Mouse (Mus musculus) forebrain, embryonic 11.5 days (tissue): Measurements from ENCODE around the gene Hist1h2ac. TPM values are rescaled to one million over a fixed set of nuclear protein-coding genes. Genes with fewer than 3 reads are reported as not detected.
"Not testable (repeated sequence)": the region's sequence is repeated elsewhere in the genome, so short reads cannot be mapped to it uniquely, and the experiment has no call there.

Experiments
- ATAC-seq: fragments of 200-750 bp; cut with Nextera tagmentation; replicated peaks from 2 replicates; pipeline ENCODE4 v1.8.0; 2017; ENCODE audit warnings: moderate TSS enrichment; ENCODE audit not compliant: low FRiP score
- DNase-seq: peaks from one replicate; pipeline ENCODE4 v3.0.0-alpha.2; 2017; ENCODE audit warnings: low spot score
- H3K27ac ChIP-seq: fragments of 300-500 bp; sonication (generic); 2 replicates; pipeline ENCODE4 v1.5.1; 2014; ENCODE audit warnings: low read depth, low read length
- H3K27me3 ChIP-seq: fragments of 300-500 bp; sonication (generic); 2 replicates; pipeline ENCODE4 v1.6.1; 2014; ENCODE audit warnings: mild to moderate bottlenecking, low read length, mixed read lengths; ENCODE audit not compliant: control insufficient read depth, insufficient read depth
- H3K36me3 ChIP-seq: fragments of 300-500 bp; sonication (generic); 2 replicates; pipeline ENCODE4 v1.6.1; 2014; ENCODE audit warnings: mild to moderate bottlenecking, low read length, moderate library complexity, mixed read lengths; ENCODE audit not compliant: control insufficient read depth, insufficient read depth
- H3K4me1 ChIP-seq: fragments of 300-500 bp; sonication (generic); replicated peaks from 2 replicates; pipeline ENCODE4 v1.6.1; 2014; ENCODE audit warnings: low read length, mixed read lengths; ENCODE audit not compliant: control insufficient read depth, insufficient read depth
- H3K4me2 ChIP-seq: fragments of 300-500 bp; sonication (generic); 2 replicates; pipeline ENCODE4 v1.6.1; 2014; ENCODE audit warnings: low read depth, mild to moderate bottlenecking, low read length, moderate library complexity, mixed read lengths; ENCODE audit not compliant: severe bottlenecking
- H3K4me3 ChIP-seq: fragments of 300-500 bp; sonication (generic); 2 replicates; pipeline ENCODE4 v1.5.1; 2014; ENCODE audit warnings: low read depth, low read length
- H3K9ac ChIP-seq: fragments of 300-500 bp; sonication (generic); 2 replicates; pipeline ENCODE4 v1.6.1; 2014; ENCODE audit warnings: low read length
- H3K9me3 ChIP-seq: fragments of 300-500 bp; sonication (generic); 2 replicates; pipeline ENCODE4 v1.6.1; 2016; ENCODE audit warnings: low read length, mixed read lengths; ENCODE audit not compliant: control insufficient read depth
- WGBS: fragments of 180-500 bp; shearing (Covaris S2); extraction: QIAGEN DNeasy Blood & Tissue Kit; methylation state at CpG from one replicate; pipeline ENCODE4 v1.1.7; 2014; 5-methylcytosine and 5-hydroxymethylcytosine counted together
- polyA plus RNA-seq: library from polyadenylated mRNA; unstranded; fragments of >200 nt; fragmentation: Nextera tagmentation; extraction: Ambion mirVana; gene quantifications from 2 replicates; pipeline ENCODE4 v1.2.1, GENCODE M21; 2014

Hist1h2ac gene
- polyA plus RNA-seq, 1 experiment from 2014 or later = 1.2 TPM

DNA sequence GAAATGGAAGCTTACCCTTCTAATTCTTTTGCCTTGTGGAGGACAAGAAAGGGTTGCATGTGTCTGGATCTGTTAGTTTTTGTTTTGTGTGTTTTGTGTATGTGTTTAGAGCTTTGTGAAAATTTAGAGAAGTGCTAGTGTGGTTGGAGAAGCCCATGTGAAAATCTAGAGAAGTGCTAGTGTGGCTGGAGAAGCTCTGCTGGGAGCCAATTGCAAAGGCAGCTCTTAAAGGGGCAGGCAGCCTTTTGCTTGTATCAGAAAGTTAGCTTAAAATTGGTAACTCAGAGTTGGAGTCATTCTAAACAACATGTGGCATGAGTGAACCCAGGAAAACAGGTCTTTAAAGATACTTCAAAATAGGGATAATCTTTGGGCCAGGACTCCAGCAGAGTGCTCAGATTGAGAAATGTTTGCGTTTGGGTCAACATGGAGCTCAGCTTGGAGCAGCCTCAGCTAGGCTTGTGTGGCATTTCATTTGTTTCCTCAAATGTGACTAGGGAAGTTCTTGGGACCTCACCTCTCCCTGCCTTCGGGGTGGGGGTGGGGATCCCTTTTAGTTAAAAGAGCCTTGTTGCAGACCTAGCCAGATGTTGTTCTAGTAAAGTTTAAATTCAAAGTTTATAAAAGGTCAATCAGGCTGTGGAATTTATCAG lies 34.0 kb upstream of the Hist1h2ac start:
- H3K9me3 ChIP-seq, H3K36me3 ChIP-seq, H3K4me2 ChIP-seq, H3K27me3 ChIP-seq, H3K9ac ChIP-seq, H3K4me1 ChIP-seq, H3K4me3 ChIP-seq, ATAC-seq, DNase-seq, H3K27ac ChIP-seq: not testable (repeated sequence)
- WGBS = 14% methylated on average over 2 of the region's 2 CpGs

DNA sequence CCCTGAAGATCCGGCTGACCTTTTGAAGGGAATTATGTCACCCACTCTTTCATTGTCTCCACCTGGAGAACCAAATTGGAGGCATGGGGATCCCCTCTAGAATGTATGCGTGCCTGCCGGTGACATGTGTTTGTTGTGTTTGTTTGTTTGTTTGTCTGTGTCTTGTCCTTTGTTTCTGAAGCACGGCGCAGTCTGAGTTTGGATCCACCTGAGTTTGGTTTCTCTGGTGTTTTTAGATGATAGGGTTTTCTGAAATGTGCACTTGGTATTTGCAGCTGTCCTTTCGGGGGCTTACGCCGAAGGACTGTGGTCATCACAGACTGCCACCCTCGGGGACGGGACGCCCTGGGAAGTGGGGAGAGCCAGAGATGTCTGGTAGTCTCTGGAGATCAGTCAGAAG lies 33.4 kb upstream of the Hist1h2ac start:
- Histone ChIP-seq H3K27me3 (no peaks in the 10 kb centered on the region), H3K4me3 (no peak overlapping the region), H3K27ac (no peak overlapping the region), H3K4me1 (no peaks in the 10 kb centered on the region), H3K4me2 (no peak overlapping the region), H3K36me3 (no peaks in the 10 kb centered on the region), H3K9ac (no peak overlapping the region), H3K9me3 (no peaks in the 10 kb centered on the region)
- WGBS = 66% methylated on average over 11 of the region's 11 CpGs
- DNase-seq (no peak), ATAC-seq (no peak)

GRCm38 (mm10) chr13:23716261-23717042 lies 32.7 kb upstream of the Hist1h2ac start:
- Histone ChIP-seq H3K27me3 (no peaks in the 10 kb centered on the region), H3K4me3 (no peak overlapping the region), H3K9me3 (no peaks in the 10 kb centered on the region), H3K27ac (no peak overlapping the region), H3K4me1 (no peaks in the 10 kb centered on the region), H3K36me3 (no peaks in the 10 kb centered on the region), H3K4me2 (no peak overlapping the region), H3K9ac (no peak overlapping the region)
- DNase-seq (no peak), ATAC-seq (no peak)
- WGBS = 85% methylated on average over 5 of the region's 5 CpGs

- ATAC-seq (peak; percentile 39; the same call in 1 of the 2 replicates), DNase-seq (peak; percentile 80)
- H3K36me3 ChIP-seq = no peaks in the 10 kb centered on the region
- H3K4me3 ChIP-seq = peak within 1 kb of the TSS; percentile 20
- H3K9ac ChIP-seq = peak within 1 kb of the TSS; percentile 37
- WGBS = 6% methylated on average over 17 of the region's 17 CpGs
- H3K27me3 ChIP-seq = no peaks in the 10 kb centered on the region; the same call in 1 of the 2 replicates
- H3K4me1 ChIP-seq = peaks cover 5% of the 10 kb centered on the region
- peak within 1 kb of the TSS; percentile 48 for H3K4me2 ChIP-seq
- no peaks in the 10 kb centered on the region for H3K9me3 ChIP-seq
- no peak within 1 kb of the TSS for H3K27ac ChIP-seq
Measured at GRCm38 (mm10) chr13:23710374-23711089, 26.8 kb upstream of the Hist1h2ac start, which contains the start of gene Hfe. Gene Hfe, minus strand, starts transcription at chr13:23710854.

GRCm38 (mm10) chr13:23709714-23710373 lies 26.1 kb upstream of the Hist1h2ac start:
- H3K4me1 ChIP-seq = peaks cover 5% of the 10 kb centered on the region
- H3K27me3 ChIP-seq = no peaks in the 10 kb centered on the region; the same call in 1 of the 2 replicates
- H3K36me3 ChIP-seq = no peaks in the 10 kb centered on the region
- 21% methylated on average over 15 of the region's 15 CpGs for WGBS
- peak overlapping the region; percentile 37 for H3K9ac ChIP-seq
- ATAC-seq (no peak), DNase-seq (no peak)
- H3K27ac ChIP-seq = no peak overlapping the region
- peak overlapping the region; percentile 48 for H3K4me2 ChIP-seq
- H3K4me3 ChIP-seq = peak overlapping the region; percentile 20; the same call in 1 of the 2 replicates
- no peaks in the 10 kb centered on the region for H3K9me3 ChIP-seq

DNA sequence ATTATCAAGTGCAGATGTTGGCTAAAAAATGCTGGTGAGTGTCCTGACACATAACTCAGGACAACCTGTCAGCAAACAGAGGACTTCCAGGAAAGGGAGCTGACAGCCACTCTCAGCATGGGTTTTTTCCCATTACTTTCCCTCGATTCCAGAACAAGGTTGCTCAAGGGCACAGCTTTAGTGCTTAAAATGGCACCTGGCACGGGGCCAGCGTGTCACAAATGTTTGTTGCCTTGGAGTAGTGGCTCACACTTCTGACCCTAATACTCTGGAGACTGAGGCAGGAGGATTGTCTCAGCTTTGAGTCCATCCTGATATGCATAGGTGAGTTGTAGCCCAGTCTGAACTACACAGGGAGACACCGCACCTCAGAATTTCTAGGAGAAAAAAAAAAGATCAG lies 24.9 kb upstream of the Hist1h2ac start:
- no peak overlapping the region for H3K4me2 ChIP-seq
- no peaks in the 10 kb centered on the region for H3K9me3 ChIP-seq
- no peak overlapping the region for H3K27ac ChIP-seq
- no peaks in the 10 kb centered on the region for H3K36me3 ChIP-seq
- no peak overlapping the region for H3K4me3 ChIP-seq
- DNase-seq (no peak), ATAC-seq (no peak)
- no peak overlapping the region for H3K9ac ChIP-seq
- 85% methylated on average over 4 of the region's 4 CpGs for WGBS
- H3K4me1 ChIP-seq = peaks cover 5% of the 10 kb centered on the region
- H3K27me3 ChIP-seq = no peaks in the 10 kb centered on the region; the same call in 1 of the 2 replicates

GRCm38 (mm10) chr13:23708041-23708440 lies 24.3 kb upstream of the Hist1h2ac start:
- DNase-seq (no peak), ATAC-seq (no peak)
- Histone ChIP-seq H3K9ac (no peak overlapping the region), H3K27me3 (no peaks in the 10 kb centered on the region; the same call in 1 of the 2 replicates), H3K4me3 (no peak overlapping the region), H3K4me1 (peaks cover 5% of the 10 kb centered on the region), H3K27ac (no peak overlapping the region), H3K4me2 (no peak overlapping the region), H3K36me3 (no peaks in the 10 kb centered on the region), H3K9me3 (no peaks in the 10 kb centered on the region)
- WGBS = 90% methylated on average over 4 of the region's 4 CpGs

- Histone ChIP-seq H3K9me3 (no peaks in the 10 kb centered on the region), H3K36me3 (no peaks in the 10 kb centered on the region), H3K9ac (no peak overlapping the region), H3K4me2 (no peak overlapping the region), H3K27ac (no peak overlapping the region), H3K4me3 (no peak overlapping the region), H3K4me1 (peaks cover 5% of the 10 kb centered on the region), H3K27me3 (no peaks in the 10 kb centered on the region; the same call in 1 of the 2 replicates)
- no peak for DNase-seq
- 90% methylated on average over 12 of the region's 12 CpGs for WGBS
- ATAC-seq = no peak
Measured at GRCm38 (mm10) chr13:23706771-23707170, 23.0 kb upstream of the Hist1h2ac start.
